Mouse (Mus musculus) embryonic fibroblast, embryonic 13.5 days (primary cell): Measurements from ENCODE around the gene Ugt1a9.

Experiments
- CTCF ChIP-seq: IDR thresholded peaks from 2 replicates; pipeline ENCODE4 v1.5.1; 2011; ENCODE audit warnings: mild to moderate bottlenecking, control low read depth, low read length, moderate library complexity, borderline replicate concordance; ENCODE audit not compliant: insufficient read depth
- POLR2A ChIP-seq: IDR thresholded peaks from 2 replicates; pipeline ENCODE4 v1.6.1; 2011; ENCODE audit warnings: low read depth, mild to moderate bottlenecking, control low read depth, low read length, moderate library complexity

DNA sequence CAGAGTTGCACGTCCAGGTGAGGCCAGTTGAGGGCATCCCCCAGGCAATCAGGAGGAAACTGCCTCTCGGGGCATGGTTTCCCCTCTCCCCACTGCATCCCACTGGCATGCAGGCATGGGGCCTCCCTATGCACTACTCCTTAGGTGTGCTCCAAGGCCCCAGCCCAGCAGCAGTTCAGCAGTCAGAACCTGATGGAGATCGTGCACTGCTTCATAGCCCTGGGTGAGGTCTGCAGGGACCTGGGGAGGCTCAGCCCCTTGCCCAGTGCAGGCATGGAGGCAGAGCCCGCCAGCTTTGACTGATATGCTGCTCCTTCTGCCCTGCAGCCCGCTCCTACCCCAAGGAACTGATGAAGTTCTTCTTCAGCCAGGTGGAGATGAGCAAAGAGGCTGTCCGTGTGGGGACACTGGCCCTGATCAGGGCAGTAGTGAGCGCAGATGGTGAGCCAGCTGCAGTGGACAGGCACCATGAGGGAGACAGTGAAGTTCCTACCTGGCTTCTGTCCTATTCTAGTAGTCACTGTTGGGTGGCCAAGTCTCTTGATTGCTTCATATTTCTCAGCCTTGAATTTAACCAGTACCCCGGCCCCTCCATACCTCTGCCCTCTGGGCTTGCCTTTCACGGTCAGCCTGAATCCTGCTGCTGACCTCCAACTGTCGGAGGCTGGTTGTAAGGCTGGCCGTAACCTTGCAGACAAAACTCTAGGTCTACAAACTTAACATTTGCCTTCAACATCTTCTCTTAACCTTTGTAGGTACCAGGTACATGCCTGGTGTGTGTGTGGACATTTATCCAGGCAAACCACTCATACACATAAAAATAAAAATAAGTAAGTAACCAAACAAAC, 164.7 kb downstream of the Ugt1a9 start:
- TF ChIP-seq POLR2A (no peak), CTCF (no peak)
